Mouse (Mus musculus): ENCODE measurements around the gene Zcchc8. TPM values are rescaled to one million over a fixed set of nuclear protein-coding genes. Genes with fewer than 3 reads are reported as not detected.

Gene Zcchc8
- polyA plus RNA-seq, 1 experiment from 2014 or later = 70.3 TPM

GRCm38 (mm10) chr5:123696244-123696643, 24.7 kb downstream of the Zcchc8 start:
- WGBS = 91% methylated on average over 7 of the region's 7 CpGs
- no peak overlapping the region for H3K4me2 ChIP-seq (ENCODE audit: low read length)
- no peak for DNase-seq (ENCODE audit: low spot score)
- no peaks in the 10 kb centered on the region for H3K9me3 ChIP-seq (replicated peaks; ENCODE audit: control insufficient read depth, low read length)
- H3K4me3 ChIP-seq (ENCODE audit: low read depth, low read length) = no peak overlapping the region
- ATAC-seq = no peak
- no peaks in the 10 kb centered on the region for H3K4me1 ChIP-seq (ENCODE audit: control insufficient read depth, insufficient read depth, low read length)
- H3K27me3 ChIP-seq (replicated peaks; ENCODE audit: control insufficient read depth, insufficient read depth, low read length) = no peaks in the 10 kb centered on the region
- H3K9ac ChIP-seq (ENCODE audit: low read length) = no peak overlapping the region
- no peak overlapping the region for H3K27ac ChIP-seq (ENCODE audit: low read depth, low read length)
- H3K36me3 ChIP-seq (ENCODE audit: control insufficient read depth, insufficient read depth, low read length) = peaks cover 41% of the 10 kb centered on the region

DNA sequence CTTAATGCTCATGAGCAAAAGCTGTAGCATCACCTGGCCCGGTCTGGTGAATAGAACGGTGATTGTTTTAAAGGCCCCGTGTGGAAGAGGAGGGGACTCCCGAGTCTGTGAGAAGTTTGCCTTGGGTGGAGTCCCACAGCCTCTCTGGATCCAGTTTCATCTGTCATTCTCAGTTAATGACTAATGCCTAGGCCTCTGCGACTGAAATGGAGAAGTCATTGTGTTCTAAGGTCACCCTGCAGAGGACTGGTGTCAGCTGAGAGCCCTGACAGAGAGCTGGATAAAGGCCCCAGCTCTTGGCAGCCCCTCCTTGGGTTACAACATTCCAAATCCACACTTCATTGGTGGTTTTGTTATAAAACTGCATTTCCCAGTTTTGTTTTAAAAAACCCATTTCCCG, 26.4 kb downstream of the Zcchc8 start:
- no peak for ATAC-seq

GRCm38 (mm10) chr5:123684221-123685144, 36.4 kb downstream of the Zcchc8 start, which contains the start of gene Clip1:
Gene Clip1 (minus strand): TSS chr5:123684618.
- WGBS = under 1% methylated on average over 33 of the region's 64 CpGs

More for the DNA sequence above, 26.4 kb downstream of the Zcchc8 start:
- Histone ChIP-seq H3K4me3 (ENCODE audit: low read depth, low read length) (no peak overlapping the region), H3K27ac (ENCODE audit: low read depth, low read length) (no peak overlapping the region), H3K4me1 (ENCODE audit: control insufficient read depth, insufficient read depth, low read length) (no peaks in the 10 kb centered on the region), H3K36me3 (ENCODE audit: control insufficient read depth, insufficient read depth, low read length) (peaks cover 23% of the 10 kb centered on the region), H3K9me3 (replicated peaks; ENCODE audit: control insufficient read depth, low read length) (no peaks in the 10 kb centered on the region), H3K9ac (ENCODE audit: low read length) (no peak overlapping the region), H3K4me2 (ENCODE audit: low read length) (no peak overlapping the region), H3K27me3 (replicated peaks; ENCODE audit: control insufficient read depth, insufficient read depth, low read length) (no peaks in the 10 kb centered on the region)
- DNase-seq (ENCODE audit: low spot score) = no peak
- WGBS = 75% methylated on average over 6 of the region's 6 CpGs

DNA sequence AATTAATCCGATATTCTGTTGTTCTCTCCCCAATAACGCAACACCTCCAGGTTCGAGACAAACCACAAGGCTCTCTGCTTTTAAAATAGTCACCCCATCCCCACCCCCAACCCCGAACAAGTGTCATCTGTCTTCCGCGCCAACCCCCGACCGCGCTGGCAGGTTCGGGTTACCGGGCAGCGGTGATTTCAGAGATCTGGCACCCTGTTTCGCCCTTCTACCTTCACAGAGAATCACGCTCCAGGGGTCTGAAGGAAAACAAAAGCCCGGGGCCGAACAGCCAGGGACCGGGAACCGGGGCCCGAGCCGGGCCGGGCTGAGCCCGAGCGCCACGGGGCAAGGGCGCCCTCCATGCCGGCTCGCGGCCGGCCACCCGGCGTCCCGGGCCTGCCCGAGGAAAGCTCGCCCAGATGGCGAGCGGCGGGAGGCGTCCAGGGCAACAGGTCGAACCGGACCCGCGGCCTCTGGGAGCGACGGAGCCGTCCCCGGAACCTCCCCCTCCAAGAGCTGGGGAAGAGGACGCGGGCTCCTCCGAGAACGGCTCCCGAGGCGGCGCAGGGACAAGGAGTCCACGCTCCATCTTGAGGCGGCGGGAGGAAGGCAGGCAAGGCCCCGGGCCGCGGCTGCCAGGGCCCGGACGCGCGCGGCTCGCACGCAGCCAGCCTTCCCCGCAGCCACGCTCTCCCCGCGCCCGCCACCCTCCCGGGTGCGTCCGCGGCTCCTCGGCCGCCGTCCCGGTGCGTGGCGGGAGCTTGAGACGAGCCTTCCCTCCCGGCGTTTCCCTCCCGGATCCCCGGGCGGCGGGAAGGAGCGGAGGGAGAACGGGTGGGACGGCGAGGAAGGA, 37.3 kb downstream of the Zcchc8 start:
- H3K9ac ChIP-seq (ENCODE audit: low read length) = peak overlapping the region; percentile 99
- DNase-seq (ENCODE audit: low spot score) = peak; percentile 60
- peak overlapping the region; percentile 99 for H3K27ac ChIP-seq (ENCODE audit: low read depth, low read length)
- no peaks in the 10 kb centered on the region for H3K9me3 ChIP-seq (replicated peaks; ENCODE audit: control insufficient read depth, low read length)
- H3K4me2 ChIP-seq (ENCODE audit: low read length) = peak overlapping the region; percentile 69
- WGBS = under 1% methylated on average over 75 of the region's 92 CpGs
- H3K4me1 ChIP-seq (ENCODE audit: control insufficient read depth, insufficient read depth, low read length) = peaks cover 19% of the 10 kb centered on the region
- H3K27me3 ChIP-seq (replicated peaks; ENCODE audit: control insufficient read depth, insufficient read depth, low read length) = no peaks in the 10 kb centered on the region
- peak overlapping the region; percentile 96 for H3K4me3 ChIP-seq (ENCODE audit: low read depth, low read length)
- no peaks in the 10 kb centered on the region for H3K36me3 ChIP-seq (ENCODE audit: control insufficient read depth, insufficient read depth, low read length)
- ATAC-seq = peak; percentile 72

More at GRCm38 (mm10) chr5:123684221-123685144, 36.4 kb downstream of the Zcchc8 start, which contains the start of gene Clip1:
- Histone ChIP-seq H3K4me1 (ENCODE audit: control insufficient read depth, insufficient read depth, low read length) (peaks cover 19% of the 10 kb centered on the region), H3K4me3 (ENCODE audit: low read depth, low read length) (peak within 1 kb of the TSS; percentile 96), H3K4me2 (ENCODE audit: low read length) (peak within 1 kb of the TSS; percentile 69), H3K27ac (ENCODE audit: low read depth, low read length) (peak within 1 kb of the TSS; percentile 99), H3K36me3 (ENCODE audit: control insufficient read depth, insufficient read depth, low read length) (no peaks in the 10 kb centered on the region), H3K9me3 (replicated peaks; ENCODE audit: control insufficient read depth, low read length) (no peaks in the 10 kb centered on the region), H3K9ac (ENCODE audit: low read length) (peak within 1 kb of the TSS; percentile 99), H3K27me3 (replicated peaks; ENCODE audit: control insufficient read depth, insufficient read depth, low read length) (no peaks in the 10 kb centered on the region)
- peak; percentile 90 for DNase-seq (ENCODE audit: low spot score)
- peak; percentile 78 for ATAC-seq

DNA sequence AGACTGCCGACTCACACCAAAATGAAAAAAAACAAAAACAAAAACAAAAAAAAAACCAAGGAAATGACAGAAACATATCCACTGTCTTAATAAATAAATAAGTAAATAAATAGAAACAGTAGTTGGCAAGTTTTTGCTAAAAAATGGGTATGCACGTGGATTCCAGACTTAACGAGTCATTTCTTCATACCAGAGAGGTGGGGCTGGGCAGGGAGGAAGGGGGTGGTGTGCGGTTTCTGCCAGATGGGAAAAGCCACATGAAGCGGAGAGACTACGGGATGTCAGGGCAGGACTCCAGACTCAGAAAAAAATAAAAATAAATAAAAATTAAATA, 37.9 kb downstream of the Zcchc8 start:
- no peaks in the 10 kb centered on the region for H3K9me3 ChIP-seq (replicated peaks; ENCODE audit: control insufficient read depth, low read length)
- H3K4me1 ChIP-seq (ENCODE audit: control insufficient read depth, insufficient read depth, low read length) = peaks cover 19% of the 10 kb centered on the region
- ATAC-seq (peak; percentile 27; the same call in 1 of the 2 replicates), DNase-seq (ENCODE audit: low spot score) (peak; percentile 60)
- H3K36me3 ChIP-seq (ENCODE audit: control insufficient read depth, insufficient read depth, low read length) = no peaks in the 10 kb centered on the region
- H3K4me3 ChIP-seq (ENCODE audit: low read depth, low read length) = peak overlapping the region; percentile 96
- H3K27ac ChIP-seq (ENCODE audit: low read depth, low read length) = peak overlapping the region; percentile 99
- peak overlapping the region; percentile 99 for H3K9ac ChIP-seq (ENCODE audit: low read length)
- H3K27me3 ChIP-seq (replicated peaks; ENCODE audit: control insufficient read depth, insufficient read depth, low read length) = no peaks in the 10 kb centered on the region
- peak overlapping the region; percentile 69 for H3K4me2 ChIP-seq (ENCODE audit: low read length)
- under 1% methylated on average over 6 of the region's 6 CpGs for whole genome bisulfite sequencing

DNA sequence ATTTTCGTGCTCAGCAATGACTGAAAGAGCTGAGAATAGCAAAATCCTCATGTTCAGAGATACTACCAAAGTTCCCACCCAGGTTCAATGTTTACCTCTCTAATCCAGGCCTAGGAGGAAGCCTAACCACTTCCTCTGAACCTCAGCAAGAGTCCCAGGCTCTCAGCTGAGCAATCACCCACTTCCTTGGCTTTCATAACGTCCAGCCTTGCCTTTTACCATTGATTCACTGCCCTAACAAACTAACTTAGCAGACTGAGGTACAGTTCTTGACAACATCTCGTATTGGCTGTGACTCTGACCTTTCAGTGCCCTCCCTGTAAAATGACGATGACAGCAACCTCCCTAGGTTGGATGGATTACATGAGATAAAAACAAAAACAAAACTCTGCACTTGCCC, 38.5 kb downstream of the Zcchc8 start:
- H3K9ac ChIP-seq (ENCODE audit: low read length) = peak overlapping the region; percentile 99
- 47% methylated on average over 4 of the region's 4 CpGs for WGBS
- ATAC-seq = no peak
- H3K4me2 ChIP-seq (ENCODE audit: low read length) = peak overlapping the region; percentile 69
- H3K4me1 ChIP-seq (ENCODE audit: control insufficient read depth, insufficient read depth, low read length) = peaks cover 19% of the 10 kb centered on the region
- H3K27ac ChIP-seq (ENCODE audit: low read depth, low read length) = no peak overlapping the region
- peak overlapping the region; percentile 96 for H3K4me3 ChIP-seq (ENCODE audit: low read depth, low read length)
- H3K36me3 ChIP-seq (ENCODE audit: control insufficient read depth, insufficient read depth, low read length) = 0 out of 2 replicates have a peak, but pooled peaks cover 1% of the 10 kb centered on the region
- H3K27me3 ChIP-seq (replicated peaks; ENCODE audit: control insufficient read depth, insufficient read depth, low read length) = no peaks in the 10 kb centered on the region
- DNase-seq (ENCODE audit: low spot score) = no peak
- no peaks in the 10 kb centered on the region for H3K9me3 ChIP-seq (replicated peaks; ENCODE audit: control insufficient read depth, low read length)

DNA sequence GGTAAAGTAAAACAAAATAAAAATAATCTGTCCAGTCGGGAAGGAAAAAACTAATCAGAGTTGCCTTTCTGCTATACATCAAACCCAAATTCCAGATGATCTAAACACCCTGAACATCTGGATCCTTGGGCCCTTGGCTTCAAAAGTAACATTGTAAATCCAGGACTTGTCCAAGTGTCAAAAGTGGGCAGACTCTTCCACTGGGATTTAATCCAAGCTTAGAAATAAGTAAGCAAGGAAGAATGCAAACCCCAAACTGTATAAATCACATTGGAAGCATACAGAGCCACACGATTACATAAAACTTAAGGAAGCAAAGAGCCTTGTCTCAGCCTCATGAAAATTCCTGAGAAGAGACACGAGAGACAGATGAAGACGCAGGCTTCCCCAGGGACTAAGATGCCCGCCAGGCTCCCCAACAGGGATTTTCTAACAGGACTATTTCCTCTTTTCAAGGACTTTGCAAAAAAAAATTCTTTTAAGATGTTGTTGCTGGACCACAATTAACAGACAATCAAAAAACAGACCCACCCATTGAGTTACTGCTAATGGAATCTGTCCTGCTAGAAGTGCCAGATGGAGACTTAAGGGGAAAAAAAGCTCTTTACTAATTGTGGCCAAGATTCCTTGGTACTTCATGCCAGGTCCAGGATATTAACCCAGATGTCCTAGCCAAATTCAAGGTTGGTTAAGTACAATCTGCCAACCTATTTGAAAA, 41.2 kb downstream of the Zcchc8 start:
- peak; percentile 82 for DNase-seq (ENCODE audit: low spot score)

DNA sequence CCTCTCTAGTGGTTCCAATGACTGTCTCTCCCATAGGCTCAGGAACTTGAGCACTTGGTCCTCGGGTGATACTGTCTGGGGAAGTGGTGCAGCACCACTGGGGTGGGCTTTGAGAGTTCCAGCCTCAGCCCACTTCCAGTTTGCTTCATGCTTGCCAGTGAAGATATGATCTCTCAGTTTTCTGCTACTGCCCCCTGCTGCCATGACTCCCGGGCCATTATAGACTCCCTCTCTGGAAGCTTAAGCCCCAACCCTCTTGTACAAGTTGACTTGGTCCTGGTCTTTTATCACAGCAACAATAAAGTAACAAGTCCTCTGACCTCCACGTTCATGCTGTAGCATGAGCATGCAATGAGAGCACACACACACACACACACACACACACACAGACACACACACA, 41.8 kb downstream of the Zcchc8 start:
- Histone ChIP-seq H3K27ac (ENCODE audit: low read depth, low read length) (peak overlapping the region; percentile 2; the same call in 1 of the 2 replicates), H3K4me2 (ENCODE audit: low read length) (no peak overlapping the region), H3K4me3 (ENCODE audit: low read depth, low read length) (no peak overlapping the region), H3K9ac (ENCODE audit: low read length) (no peak overlapping the region), H3K9me3 (replicated peaks; ENCODE audit: control insufficient read depth, low read length) (no peaks in the 10 kb centered on the region), H3K4me1 (ENCODE audit: control insufficient read depth, insufficient read depth, low read length) (peaks cover 16% of the 10 kb centered on the region), H3K27me3 (replicated peaks; ENCODE audit: control insufficient read depth, insufficient read depth, low read length) (no peaks in the 10 kb centered on the region), H3K36me3 (ENCODE audit: control insufficient read depth, insufficient read depth, low read length) (0 out of 2 replicates have a peak, but pooled peaks cover 3% of the 10 kb centered on the region)
- no peak for DNase-seq (ENCODE audit: low spot score)
- no peak for ATAC-seq
- WGBS = 77% methylated on average over 3 of the region's 3 CpGs

More for the DNA sequence above, 41.2 kb downstream of the Zcchc8 start:
- H3K27me3 ChIP-seq (replicated peaks; ENCODE audit: control insufficient read depth, insufficient read depth, low read length) = no peaks in the 10 kb centered on the region
- WGBS = 29% methylated on average over 5 of the region's 5 CpGs
- no peak for ATAC-seq
- H3K4me1 ChIP-seq (ENCODE audit: control insufficient read depth, insufficient read depth, low read length) = peaks cover 16% of the 10 kb centered on the region
- 0 out of 2 replicates have a peak, but pooled peaks cover 3% of the 10 kb centered on the region for H3K36me3 ChIP-seq (ENCODE audit: control insufficient read depth, insufficient read depth, low read length)
- H3K4me3 ChIP-seq (ENCODE audit: low read depth, low read length) = no peak overlapping the region
- no peak overlapping the region for H3K9ac ChIP-seq (ENCODE audit: low read length)
- H3K4me2 ChIP-seq (ENCODE audit: low read length) = no peak overlapping the region
- peak overlapping the region; percentile 2; the same call in 1 of the 2 replicates for H3K27ac ChIP-seq (ENCODE audit: low read depth, low read length)
- H3K9me3 ChIP-seq (replicated peaks; ENCODE audit: control insufficient read depth, low read length) = no peaks in the 10 kb centered on the region
